Mouse (Mus musculus) embryonic facial prominence, embryonic 10.5 days (tissue): ENCODE results near the gene Trir. TPM values are rescaled to one million over a fixed set of nuclear protein-coding genes. Genes with fewer than 3 reads are reported as not detected.

Experiments used
- DNase-seq: peaks from one replicate; pipeline ENCODE4 v3.0.0-alpha.2; 2017; ENCODE audit warnings: low spot score
- H3K27ac ChIP-seq: fragments of 300-500 bp; sonication (generic); replicated peaks from 2 replicates; pipeline ENCODE4 v1.5.1; 2016; ENCODE audit warnings: mild to moderate bottlenecking
- H3K27me3 ChIP-seq: fragments of 300-500 bp; sonication (generic); replicated peaks from 2 replicates; pipeline ENCODE4 v1.6.1; 2016; ENCODE audit warnings: low read depth, mild to moderate bottlenecking; ENCODE audit not compliant: poor library complexity, severe bottlenecking
- H3K36me3 ChIP-seq: fragments of 300-500 bp; sonication (generic); replicated peaks from 2 replicates; pipeline ENCODE4 v1.6.1; 2016; ENCODE audit warnings: mild to moderate bottlenecking, moderate library complexity
- H3K4me1 ChIP-seq: fragments of 300-500 bp; sonication (generic); 2 replicates; pipeline ENCODE4 v1.6.1; 2016
- H3K4me3 ChIP-seq: fragments of 300-500 bp; sonication (generic); 2 replicates; pipeline ENCODE4 v1.5.1; 2016; ENCODE audit warnings: mild to moderate bottlenecking, moderate library complexity
- H3K9me3 ChIP-seq: fragments of 300-500 bp; sonication (generic); 2 replicates; pipeline ENCODE4 v1.6.1; 2016; ENCODE audit warnings: mild to moderate bottlenecking
- WGBS: fragments of 180-500 bp; shearing (Covaris S2); methylation state at CpG from one replicate; pipeline ENCODE4 v1.1.7; 2016; 5-methylcytosine and 5-hydroxymethylcytosine counted together
- polyA plus RNA-seq: library from polyadenylated mRNA; unstranded; fragments of >200 nt; fragmentation: Nextera tagmentation; extraction: Ambion mirVana; gene quantifications from 2 replicates; pipeline ENCODE4 v1.2.1, GENCODE M21; 2016

Trir gene
- polyA plus RNA-seq, 1 experiment from 2014 or later, result 157 TPM

- Histone ChIP-seq H3K4me3 (peak overlapping the region; percentile 71), H3K27me3 (peaks cover 49% of the 10 kb centered on the region), H3K9me3 (no peaks in the 10 kb centered on the region), H3K36me3 (no peaks in the 10 kb centered on the region), H3K27ac (peak overlapping the region; percentile 85), H3K4me1 (peaks cover 68% of the 10 kb centered on the region)
- DNase-seq, result peak; percentile 91
- WGBS, result under 1% methylated on average over 53 of the region's 53 CpGs
Observed at GRCm38 (mm10) chr8:84985684-84986378, 40.8 kb upstream of the Trir start.

DNA sequence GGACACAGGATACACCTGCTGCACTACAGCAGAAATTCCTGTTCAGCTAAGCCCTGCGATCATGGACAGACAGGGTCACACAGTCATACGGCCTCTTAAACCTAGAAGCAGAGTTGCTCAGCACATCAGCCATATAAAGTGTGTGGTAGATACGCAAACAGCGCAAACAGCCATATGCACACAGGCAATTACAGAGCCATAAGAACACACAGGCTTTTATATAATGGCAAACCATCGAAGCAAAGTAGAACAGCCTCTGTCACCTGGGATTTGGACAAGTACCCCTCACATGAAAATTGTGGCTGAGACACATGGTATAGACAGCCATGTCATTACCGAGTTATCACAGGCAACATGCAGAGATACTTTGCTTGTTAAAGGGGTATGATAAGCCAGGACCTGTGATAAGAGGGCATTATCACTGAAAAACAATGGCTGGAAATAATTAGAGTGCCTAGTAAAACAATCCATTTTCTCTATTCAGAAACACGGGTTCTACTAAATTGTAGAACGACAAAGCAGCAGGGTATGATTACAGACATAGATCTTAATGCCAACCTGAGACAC is 40.2 kb upstream of the Trir start:
- peaks cover 68% of the 10 kb centered on the region for H3K4me1 ChIP-seq

DNA sequence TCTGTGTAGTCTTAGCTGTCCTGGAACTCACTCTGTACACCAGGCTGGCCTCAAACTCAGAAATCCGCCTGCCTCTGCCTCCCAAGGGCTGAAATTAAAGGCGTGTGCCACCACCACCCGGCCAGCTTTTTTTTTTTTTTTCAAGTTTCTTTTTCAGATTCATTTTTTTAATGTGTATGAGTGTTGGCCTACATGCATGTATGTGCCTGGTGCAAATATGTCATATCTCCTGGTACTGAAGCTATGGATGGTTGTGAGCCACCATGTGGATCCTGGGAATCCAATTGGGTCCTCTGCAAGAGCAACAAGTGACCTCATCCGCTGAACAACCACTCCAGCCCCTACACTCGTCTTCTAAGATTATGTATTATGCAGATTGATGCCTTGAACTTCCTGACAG is 39.2 kb upstream of the Trir start:
- no peak for DNase-seq
- WGBS, result 83% methylated on average over 5 of the region's 5 CpGs
- Histone ChIP-seq H3K27me3 (peaks cover 37% of the 10 kb centered on the region), H3K27ac (no peak overlapping the region), H3K9me3 (no peaks in the 10 kb centered on the region), H3K36me3 (no peaks in the 10 kb centered on the region), H3K4me1 (peaks cover 59% of the 10 kb centered on the region), H3K4me3 (no peak overlapping the region)

More for the DNA sequence above, 40.2 kb upstream of the Trir start:
- H3K27me3 ChIP-seq, result peaks cover 44% of the 10 kb centered on the region
- 42% methylated on average over 8 of the region's 8 CpGs for WGBS
- peak overlapping the region; percentile 85 for H3K27ac ChIP-seq
- peak overlapping the region; percentile 71 for H3K4me3 ChIP-seq
- no peaks in the 10 kb centered on the region for H3K36me3 ChIP-seq
- DNase-seq, result no peak
- no peaks in the 10 kb centered on the region for H3K9me3 ChIP-seq

DNA sequence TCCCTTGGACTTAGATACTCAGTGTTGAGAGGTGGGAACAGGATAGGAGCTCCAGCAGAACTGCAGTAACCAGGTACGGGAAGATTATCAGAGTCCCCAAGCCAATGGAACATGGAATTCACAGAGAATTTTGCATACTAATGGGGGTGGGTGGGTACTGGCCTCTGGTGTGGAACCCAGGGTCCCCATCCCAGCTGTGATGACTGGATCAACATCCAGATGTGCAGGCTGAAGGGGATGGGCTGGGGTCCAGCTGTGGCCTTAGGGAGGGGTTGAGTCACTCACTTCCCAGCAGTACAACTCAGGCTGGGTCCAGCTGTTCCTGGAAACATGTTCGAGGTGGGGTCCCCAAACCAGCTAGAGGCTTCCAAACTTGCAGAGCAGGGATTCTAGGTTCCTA is 38.7 kb upstream of the Trir start:
- no peaks in the 10 kb centered on the region for H3K36me3 ChIP-seq
- H3K27ac ChIP-seq, result no peak overlapping the region
- DNase-seq, result no peak
- H3K4me3 ChIP-seq, result no peak overlapping the region
- peaks cover 32% of the 10 kb centered on the region for H3K27me3 ChIP-seq
- 74% methylated on average over 2 of the region's 2 CpGs for WGBS
- H3K4me1 ChIP-seq, result peaks cover 54% of the 10 kb centered on the region
- no peaks in the 10 kb centered on the region for H3K9me3 ChIP-seq

DNA sequence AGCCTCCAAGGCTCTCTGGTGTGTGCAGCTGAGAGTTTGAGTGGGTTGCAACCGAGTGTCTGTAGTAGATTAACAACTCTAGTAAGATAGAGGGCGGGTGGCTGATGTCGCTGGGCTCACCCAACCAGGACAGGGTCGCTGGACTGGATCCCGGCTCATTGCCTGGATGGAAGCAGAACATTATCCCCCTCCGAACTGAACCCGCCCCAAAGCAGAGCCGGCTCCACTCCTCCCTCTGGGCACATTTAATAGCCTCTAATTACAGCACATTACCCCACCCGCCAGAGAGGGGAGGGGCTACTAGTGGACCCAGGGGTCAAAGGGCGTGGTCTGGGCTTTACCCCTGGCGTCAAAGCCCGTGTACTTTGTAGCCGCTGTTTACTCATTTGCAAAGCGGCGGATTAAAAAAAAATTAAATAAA is 37.3 kb upstream of the Trir start:
- Histone ChIP-seq H3K27me3 (peaks cover 38% of the 10 kb centered on the region), H3K27ac (peak overlapping the region; percentile 54; the same call in 1 of the 2 replicates), H3K36me3 (no peaks in the 10 kb centered on the region), H3K4me1 (peaks cover 45% of the 10 kb centered on the region), H3K9me3 (no peaks in the 10 kb centered on the region), H3K4me3 (peak overlapping the region; percentile 71)
- WGBS, result 8% methylated on average over 15 of the region's 15 CpGs
- DNase-seq, result peak; percentile 55

DNA sequence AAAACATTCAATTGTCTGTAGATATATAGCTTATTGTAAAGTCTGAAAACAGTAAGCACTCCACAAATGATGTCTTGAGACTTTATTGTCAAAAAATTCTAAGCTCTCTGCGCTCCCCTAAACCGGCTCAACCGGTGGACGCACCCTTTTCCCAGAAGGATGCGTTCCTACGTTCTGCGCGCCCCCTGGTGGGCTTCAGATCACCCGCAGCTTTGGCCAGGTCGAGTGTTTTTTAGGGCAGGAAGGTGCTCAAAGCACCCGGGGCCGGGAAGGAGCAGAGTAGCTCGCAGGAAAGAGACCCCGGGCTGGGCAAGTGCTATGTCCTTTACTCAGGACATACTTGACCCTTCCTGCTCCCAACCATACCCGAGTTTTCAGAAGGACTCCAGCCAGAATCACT is 36.8 kb upstream of the Trir start:
- peak overlapping the region; percentile 90 for H3K27ac ChIP-seq
- no peaks in the 10 kb centered on the region for H3K9me3 ChIP-seq
- H3K27me3 ChIP-seq, result peaks cover 39% of the 10 kb centered on the region
- under 1% methylated on average over 15 of the region's 15 CpGs for WGBS
- H3K4me3 ChIP-seq, result peak overlapping the region; percentile 71
- H3K36me3 ChIP-seq, result 0 out of 2 replicates have a peak, but pooled peaks cover 1% of the 10 kb centered on the region
- peaks cover 40% of the 10 kb centered on the region for H3K4me1 ChIP-seq
- DNase-seq, result peak; percentile 93

DNA sequence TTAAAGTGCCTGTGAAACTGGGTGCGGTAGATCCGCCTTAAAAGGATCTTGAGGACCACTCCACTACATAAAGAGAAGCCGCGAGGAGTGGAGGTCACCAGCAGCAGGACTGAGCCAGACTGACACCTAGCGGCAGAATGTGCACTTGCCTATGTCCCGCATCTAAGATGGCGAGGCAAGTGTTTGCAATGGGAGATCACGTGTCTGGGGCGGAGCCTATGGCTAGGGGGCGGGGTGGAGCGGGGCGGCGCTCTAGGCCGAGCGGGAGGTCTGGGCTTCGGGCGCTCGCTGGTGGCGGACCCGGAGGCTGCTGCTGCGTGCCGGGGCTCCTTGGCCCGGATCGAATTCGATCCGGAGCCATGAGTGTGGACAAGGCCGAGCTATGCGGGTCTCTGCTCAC is 36.3 kb upstream of the Trir start, which contains the start of gene Hook2:
Hook2 (plus strand) TSS at position 255 of the 400 bp plus-strand sequence.
- WGBS, result under 1% methylated on average over 28 of the region's 28 CpGs
- Histone ChIP-seq H3K27me3 (peaks cover 43% of the 10 kb centered on the region), H3K4me3 (peak within 1 kb of the TSS; percentile 71), H3K9me3 (no peaks in the 10 kb centered on the region), H3K27ac (peak within 1 kb of the TSS; percentile 90), H3K4me1 (peaks cover 36% of the 10 kb centered on the region), H3K36me3 (0 out of 2 replicates have a peak, but pooled peaks cover 4% of the 10 kb centered on the region)
- DNase-seq, result peak; percentile 97

- Histone ChIP-seq H3K27ac (peak overlapping the region; percentile 90), H3K27me3 (peaks cover 47% of the 10 kb centered on the region), H3K4me3 (peak overlapping the region; percentile 71), H3K36me3 (0 out of 2 replicates have a peak, but pooled peaks cover 8% of the 10 kb centered on the region), H3K9me3 (no peaks in the 10 kb centered on the region), H3K4me1 (peaks cover 36% of the 10 kb centered on the region)
- WGBS, result 2% methylated on average over 15 of the region's 15 CpGs
- DNase-seq, result peak; percentile 73
Observed at GRCm38 (mm10) chr8:84990836-84991235, 35.8 kb upstream of the Trir start.

DNA sequence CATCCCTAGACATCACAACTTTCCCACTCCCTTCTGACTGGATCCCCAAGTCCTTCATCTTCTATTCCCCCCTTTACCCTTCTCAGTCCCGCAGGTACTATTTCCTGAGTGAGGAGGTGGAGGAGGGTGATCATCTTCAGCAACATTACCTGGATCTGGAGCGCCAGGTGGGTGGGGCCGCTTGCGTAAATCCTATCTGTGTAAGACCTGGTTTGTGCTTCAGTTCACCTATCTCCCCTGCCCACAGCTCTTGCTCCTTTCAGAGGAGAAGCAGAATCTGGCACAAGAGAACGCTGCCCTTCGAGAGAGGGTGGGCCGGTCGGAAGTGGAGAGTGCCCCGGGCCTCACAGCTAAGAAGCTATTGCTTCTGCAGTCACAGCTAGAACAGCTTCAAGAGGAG is 32.2 kb upstream of the Trir start:
- Histone ChIP-seq H3K36me3 (0 out of 2 replicates have a peak, but pooled peaks cover 9% of the 10 kb centered on the region), H3K4me3 (no peak overlapping the region), H3K27ac (no peak overlapping the region), H3K4me1 (peaks cover 34% of the 10 kb centered on the region), H3K9me3 (no peaks in the 10 kb centered on the region), H3K27me3 (peaks cover 37% of the 10 kb centered on the region)
- 88% methylated on average over 9 of the region's 9 CpGs for WGBS
- DNase-seq, result no peak

DNA sequence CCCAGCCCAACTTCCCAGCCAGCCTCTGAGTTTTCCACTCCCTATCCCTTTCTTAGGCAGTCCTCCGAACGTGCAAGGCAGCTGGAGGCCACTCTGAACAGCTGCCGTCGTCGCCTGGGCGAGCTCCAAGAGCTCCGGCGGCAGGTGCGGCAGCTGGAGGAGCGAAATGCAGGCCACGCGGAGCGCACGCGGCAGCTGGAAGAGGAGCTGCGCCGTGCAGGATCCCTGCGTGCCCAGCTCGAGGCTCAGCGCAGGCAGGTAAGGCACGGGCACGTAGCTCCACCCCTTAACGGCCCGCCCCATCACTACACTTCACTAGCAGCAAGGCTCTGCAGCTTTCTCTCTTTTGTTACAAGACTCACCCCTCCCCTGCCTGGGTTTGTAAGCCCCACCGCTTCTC is 30.9 kb upstream of the Trir start:
- H3K27ac ChIP-seq, result no peak overlapping the region
- H3K4me1 ChIP-seq, result peaks cover 25% of the 10 kb centered on the region
- 0 out of 2 replicates have a peak, but pooled peaks cover 9% of the 10 kb centered on the region for H3K36me3 ChIP-seq
- H3K27me3 ChIP-seq, result peaks cover 37% of the 10 kb centered on the region
- WGBS, result 28% methylated on average over 25 of the region's 25 CpGs
- H3K4me3 ChIP-seq, result peak overlapping the region; percentile 19; the same call in 1 of the 2 replicates
- H3K9me3 ChIP-seq, result no peaks in the 10 kb centered on the region
- DNase-seq, result peak; percentile 33

DNA sequence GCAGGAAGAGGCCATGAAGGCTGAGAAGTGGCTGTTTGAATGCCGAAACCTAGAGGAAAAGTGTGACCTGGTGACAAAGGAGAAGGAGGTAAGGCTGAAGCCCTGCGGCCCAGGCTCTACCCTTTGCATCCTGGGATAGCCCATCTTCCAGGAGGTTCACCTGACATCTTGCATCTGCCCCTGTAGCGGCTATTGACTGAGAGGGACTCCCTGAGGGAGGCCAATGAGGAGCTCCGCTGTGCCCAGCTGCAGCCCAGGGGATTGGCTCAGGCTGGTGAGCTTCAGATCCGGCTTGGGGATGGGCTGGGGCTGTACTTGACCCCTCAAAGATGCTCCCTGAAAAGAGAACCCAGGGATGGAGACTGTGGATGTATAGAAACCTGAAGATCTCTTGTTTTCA is 29.6 kb upstream of the Trir start:
- H3K27me3 ChIP-seq, result peaks cover 37% of the 10 kb centered on the region
- H3K36me3 ChIP-seq, result 0 out of 2 replicates have a peak, but pooled peaks cover 9% of the 10 kb centered on the region
- WGBS, result 79% methylated on average over 5 of the region's 5 CpGs

GRCm38 (mm10) chr8:84997649-84998295 is 28.9 kb upstream of the Trir start:
- peak overlapping the region; percentile 42 for H3K4me3 ChIP-seq
- peaks cover 12% of the 10 kb centered on the region; the same call in 1 of the 2 replicates for H3K36me3 ChIP-seq
- 5% methylated on average over 19 of the region's 19 CpGs for WGBS
- H3K9me3 ChIP-seq, result no peaks in the 10 kb centered on the region
- H3K4me1 ChIP-seq, result peaks cover 17% of the 10 kb centered on the region
- H3K27ac ChIP-seq, result peak overlapping the region; percentile 53; the same call in 1 of the 2 replicates
- DNase-seq, result peak; percentile 92
- peaks cover 37% of the 10 kb centered on the region for H3K27me3 ChIP-seq

More for the DNA sequence above, 29.6 kb upstream of the Trir start:
- Histone ChIP-seq H3K9me3 (no peaks in the 10 kb centered on the region), H3K4me1 (peaks cover 17% of the 10 kb centered on the region), H3K4me3 (no peak overlapping the region), H3K27ac (no peak overlapping the region)
- DNase-seq, result no peak
